Mouse (Mus musculus) megakaryocyte, embryonic 14.5 days (primary cell): ENCODE data around the gene Olfr1148. TPM values are rescaled to one million over a fixed set of nuclear protein-coding genes. Genes with fewer than 3 reads are reported as not detected.

Experiments used
- H3K27me3 ChIP-seq: replicated peaks from 2 replicates; pipeline ENCODE3; 2012; ENCODE audit warnings: inconsistent platforms
- H3K36me3 ChIP-seq: replicated peaks from 2 replicates; pipeline ENCODE3; 2012; ENCODE audit warnings: low read length, inconsistent platforms, mixed read lengths
- H3K4me1 ChIP-seq: 2 replicates; pipeline ENCODE4 v1.6.1; 2012; ENCODE audit warnings: inconsistent platforms
- H3K4me3 ChIP-seq: replicated peaks from 2 replicates; pipeline ENCODE3; 2012; ENCODE audit warnings: moderate library complexity, mild to moderate bottlenecking, inconsistent platforms
- H3K9me3 ChIP-seq: 2 replicates; pipeline ENCODE4 v1.6.1; 2012; ENCODE audit warnings: inconsistent platforms
- FLI1 ChIP-seq: IDR thresholded peaks from 2 replicates; pipeline ENCODE4 v1.6.1; 2012; ENCODE audit warnings: low read length, inconsistent platforms, mixed read lengths
- GATA1 ChIP-seq: IDR thresholded peaks from 3 replicates; pipeline ENCODE4 v1.6.1; 2012; ENCODE audit warnings: mixed read lengths, low read length, inconsistent platforms, borderline replicate concordance
- polyA plus RNA-seq: library from polyadenylated mRNA; stranded (reverse); fragments of >175 nt; gene quantifications from 2 replicates; pipeline ENCODE4 v1.2.3, GENCODE M21; 2012; ENCODE audit warnings: low replicate concordance; ENCODE audit not compliant: insufficient read depth

Gene Olfr1148
- not detected in 2 replicates for polyA plus RNA-seq

DNA sequence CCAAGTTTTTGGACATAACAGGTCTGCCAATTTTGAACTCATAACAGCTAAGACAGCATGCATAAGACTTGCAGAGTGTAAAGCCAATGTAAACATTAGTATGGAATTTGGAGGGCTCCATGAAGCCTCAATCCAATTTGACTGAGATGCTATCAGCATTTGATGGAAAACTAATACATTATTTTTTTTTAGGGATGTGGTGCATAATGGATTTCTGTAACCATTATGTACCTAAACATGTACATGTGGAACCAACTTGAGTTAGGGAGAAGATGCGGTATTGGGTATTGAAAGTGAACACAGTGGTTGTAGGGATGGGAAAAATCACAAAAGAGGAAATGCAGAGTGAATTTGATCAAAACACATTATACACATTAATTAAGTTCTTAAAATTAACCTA lies at the start of gene Olfr1148:
Gene Olfr1148 (plus strand): TSS at position 301 of the 400 bp plus-strand sequence.
- Histone ChIP-seq H3K27me3 (no peaks in the 10 kb centered on the region), H3K4me1 (no peaks in the 10 kb centered on the region), H3K4me3 (no peak within 1 kb of the TSS), H3K9me3 (no peaks in the 10 kb centered on the region), H3K36me3 (no peaks in the 10 kb centered on the region)
- TF ChIP-seq FLI1 (no peak), GATA1 (no peak)

DNA sequence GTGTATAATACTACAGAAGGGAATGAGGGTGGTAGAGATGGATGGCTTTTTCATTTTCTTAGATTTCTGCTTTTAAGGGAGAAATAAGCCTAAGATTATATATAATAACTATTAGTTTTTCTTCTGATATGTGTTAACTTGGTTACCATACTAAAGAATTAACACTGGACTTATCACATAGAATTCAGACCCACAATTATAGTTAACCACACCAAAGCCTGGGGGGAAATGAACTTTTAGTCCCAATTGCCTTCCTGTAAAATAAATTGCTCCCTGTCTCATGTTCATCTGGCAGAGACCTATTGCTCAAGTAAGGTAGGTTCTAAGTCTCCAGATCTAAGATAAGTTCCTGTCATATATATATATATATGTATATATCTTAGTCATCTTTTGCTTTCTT lies 30.0 kb upstream of the Olfr1148 start, which contains the start of gene Olfr1143:
Gene Olfr1143 (plus strand): TSS at position 301 of the 400 bp plus-strand sequence.
- Histone ChIP-seq H3K4me3 (no peak within 1 kb of the TSS), H3K27me3 (no peaks in the 10 kb centered on the region), H3K9me3 (no peaks in the 10 kb centered on the region), H3K4me1 (no peaks in the 10 kb centered on the region), H3K36me3 (no peaks in the 10 kb centered on the region)
- TF ChIP-seq FLI1 (no peak), GATA1 (no peak)

DNA sequence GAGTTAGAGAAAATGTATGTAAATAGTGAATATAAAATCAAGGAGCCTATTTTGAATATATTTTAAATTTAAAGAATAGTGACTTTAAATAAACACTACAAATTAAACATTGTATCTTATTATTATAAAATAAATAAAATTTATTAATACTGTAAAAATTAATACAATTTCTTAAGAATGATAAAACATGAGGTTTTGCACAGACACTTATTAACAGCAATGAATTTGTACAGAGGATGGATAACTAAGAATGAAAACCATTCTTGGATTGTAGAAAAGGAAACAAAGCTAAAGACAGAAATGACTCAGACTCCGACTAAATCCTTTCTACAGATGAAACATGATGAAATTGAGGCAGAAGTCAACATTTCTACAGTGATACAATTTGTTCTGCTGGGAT lies 20.8 kb upstream of the Olfr1148 start, which contains the start of gene Olfr1145:
Gene Olfr1145 (plus strand): TSS at position 301 of the 400 bp plus-strand sequence.
- Histone ChIP-seq H3K9me3 (no peaks in the 10 kb centered on the region), H3K4me3 (no peak within 1 kb of the TSS), H3K4me1 (no peaks in the 10 kb centered on the region), H3K36me3 (no peaks in the 10 kb centered on the region), H3K27me3 (no peaks in the 10 kb centered on the region)
- no peak for TF ChIP-seq GATA1
- no peak for TF ChIP-seq FLI1

GRCm38 (mm10) chr2:87843693-87844092 lies 13.4 kb downstream of the Olfr1148 start, which contains the start of gene Olfr1150-ps1:
TSS of gene Olfr1150-ps1 (plus strand) at chr2:87843993.
- TF ChIP-seq GATA1 (no peak), FLI1 (no peak)
- H3K4me1 ChIP-seq: no peaks in the 10 kb centered on the region
- H3K9me3 ChIP-seq: no peaks in the 10 kb centered on the region
- no peak within 1 kb of the TSS for H3K4me3 ChIP-seq
- H3K27me3 ChIP-seq: no peaks in the 10 kb centered on the region
- H3K36me3 ChIP-seq: no peaks in the 10 kb centered on the region

DNA sequence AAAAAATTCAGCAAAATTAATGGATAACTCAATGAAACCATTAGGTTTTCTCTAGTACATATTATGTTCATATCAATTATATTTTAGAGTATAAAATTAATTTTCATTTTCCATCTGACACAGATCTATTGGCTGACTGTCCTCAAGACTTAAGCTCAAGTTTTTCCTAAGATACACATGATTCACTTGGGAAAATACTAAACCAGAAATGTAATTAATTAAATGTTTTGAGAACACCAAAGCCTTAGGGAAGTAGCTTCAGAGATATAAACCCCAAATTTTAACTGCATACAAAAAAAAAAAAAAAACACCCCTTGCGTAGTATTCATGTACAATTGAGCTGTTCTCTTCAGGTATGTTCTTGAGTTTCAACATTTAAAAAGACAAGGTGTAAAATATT lies 25.2 kb downstream of the Olfr1148 start, which contains the start of gene Olfr1151:
Gene Olfr1151 (plus strand): TSS at position 301 of the 400 bp plus-strand sequence.
- H3K36me3 ChIP-seq: no peaks in the 10 kb centered on the region

GRCm38 (mm10) chr2:87866192-87866591 lies 35.9 kb downstream of the Olfr1148 start, which contains the start of gene Olfr1152:
TSS of gene Olfr1152 (plus strand) at chr2:87866492.
- TF ChIP-seq FLI1: no peak
- TF ChIP-seq GATA1: no peak
- Histone ChIP-seq H3K36me3 (no peaks in the 10 kb centered on the region), H3K27me3 (no peaks in the 10 kb centered on the region), H3K9me3 (peaks cover 3% of the 10 kb centered on the region; the same call in 1 of the 2 replicates), H3K4me1 (no peaks in the 10 kb centered on the region), H3K4me3 (no peak within 1 kb of the TSS)

More for the DNA sequence above, 25.2 kb downstream of the Olfr1148 start, which contains the start of gene Olfr1151:
- no peak for TF ChIP-seq FLI1
- no peak for TF ChIP-seq GATA1
- Histone ChIP-seq H3K9me3 (no peaks in the 10 kb centered on the region), H3K4me3 (no peak within 1 kb of the TSS), H3K4me1 (no peaks in the 10 kb centered on the region), H3K27me3 (no peaks in the 10 kb centered on the region)

Other genes with a start within 250 kb of the Olfr1148 start
- gene Olfr1130, start 224.3 kb upstream of the Olfr1148 start, polyA plus RNA-seq: not detected in 2 replicates
- gene Olfr1131, start 203.4 kb upstream of the Olfr1148 start, polyA plus RNA-seq: not detected in 2 replicates
- gene Olfr1132, start 193.0 kb upstream of the Olfr1148 start, polyA plus RNA-seq: not detected in 2 replicates
- gene Olfr1133, start 183.2 kb upstream of the Olfr1148 start, polyA plus RNA-seq: not detected in 2 replicates
- gene Olfr1134, start 172.1 kb upstream of the Olfr1148 start, polyA plus RNA-seq: not detected in 2 replicates
- gene Olfr1135, start 156.9 kb upstream of the Olfr1148 start, polyA plus RNA-seq: not detected in 2 replicates
- not detected in 2 replicates for gene Olfr1136, start 136.6 kb upstream of the Olfr1148 start, polyA plus RNA-seq
- 0.71 TPM in 1 of 2 replicates, not detected in the other for gene Olfr1137, start 117.4 kb upstream of the Olfr1148 start, polyA plus RNA-seq
- gene Olfr1138, start 90.6 kb upstream of the Olfr1148 start, polyA plus RNA-seq: not detected in 2 replicates
- gene Olfr1140, start 86.8 kb upstream of the Olfr1148 start, polyA plus RNA-seq: not detected in 2 replicates
- not detected in 2 replicates for gene Olfr1141, start 76.5 kb upstream of the Olfr1148 start, polyA plus RNA-seq
- gene Olfr152, start 51.0 kb upstream of the Olfr1148 start, polyA plus RNA-seq: not detected in 2 replicates
- not detected in 2 replicates for gene Olfr1143, start 29.9 kb upstream of the Olfr1148 start, polyA plus RNA-seq
- not detected in 2 replicates for gene Olfr1145, start 20.7 kb upstream of the Olfr1148 start, polyA plus RNA-seq
- not detected in 2 replicates for gene Olfr1150-ps1, start 13.5 kb downstream of the Olfr1148 start, polyA plus RNA-seq
- not detected in 2 replicates for gene Olfr1151, start 25.3 kb downstream of the Olfr1148 start, polyA plus RNA-seq
- 0.43 TPM in 1 of 2 replicates, not detected in the other for gene Olfr1152, start 36.0 kb downstream of the Olfr1148 start, polyA plus RNA-seq
- gene Olfr1153, start 64.4 kb downstream of the Olfr1148 start, polyA plus RNA-seq: not detected in 2 replicates
- gene Olfr1154, start 74.6 kb downstream of the Olfr1148 start, polyA plus RNA-seq: not detected in 2 replicates
- gene Olfr1155, start 114.6 kb downstream of the Olfr1148 start, polyA plus RNA-seq: not detected in 2 replicates
- not detected in 2 replicates for gene Olfr1156, start 122.6 kb downstream of the Olfr1148 start, polyA plus RNA-seq
- not detected in 2 replicates for gene Olfr1157, start 137.8 kb downstream of the Olfr1148 start, polyA plus RNA-seq
- not detected in 2 replicates for gene Olfr74, start 144.1 kb downstream of the Olfr1148 start, polyA plus RNA-seq
- gene Olfr1158, start 159.6 kb downstream of the Olfr1148 start, polyA plus RNA-seq: not detected in 2 replicates
- gene Olfr1160, start 177.7 kb downstream of the Olfr1148 start, polyA plus RNA-seq: not detected in 2 replicates
- not detected in 2 replicates for gene Olfr1161, start 192.2 kb downstream of the Olfr1148 start, polyA plus RNA-seq
- not detected in 2 replicates for gene Olfr73, start 207.2 kb downstream of the Olfr1148 start, polyA plus RNA-seq
- gene Olfr1162, start 220.6 kb downstream of the Olfr1148 start, polyA plus RNA-seq: not detected in 2 replicates
- not detected in 2 replicates for gene Olfr1163, start 241.3 kb downstream of the Olfr1148 start, polyA plus RNA-seq